Mouse (Mus musculus) ES-Bruce4 (cell line): ENCODE measurements around the gene Bmf.

Experiments used
- CTCF ChIP-seq: IDR thresholded peaks from one replicate; pipeline ENCODE4 v1.8.1; 2011; ENCODE audit warnings: low read depth, low read length
- EP300 ChIP-seq: IDR thresholded peaks from 2 replicates; pipeline ENCODE4 v1.6.1; 2011; ENCODE audit warnings: low read depth, low read length; ENCODE audit not compliant: insufficient read depth
- POLR2A ChIP-seq: IDR thresholded peaks from one replicate; pipeline ENCODE4 v1.8.1; 2011; ENCODE audit warnings: low read length; ENCODE audit not compliant: insufficient read depth

GRCm38 (mm10) chr2:118491741-118492395 lies 57.6 kb downstream of the Bmf start:
- TF ChIP-seq POLR2A (no peak), CTCF (no peak), EP300 (no peak)
